ENCODE assay signal across 8 mouse cellular contexts in genomic region chr4:133250609-133251008, GRCm38 (mm10). TPM values are rescaled to one million over a fixed set of nuclear protein-coding genes. Genes with fewer than 3 reads are reported as not detected.
DNase-seq lines count a peak whose midpoint lies in the region; ATAC-seq lines count a peak whose summit lies in the region.

No protein-coding gene starts in this region.

- peak; percentile 57 for DNase-seq in 3134 (ENCODE audit: extremely low read depth, insufficient read length, low spot score)
- DNase-seq in adrenal gland, postnatal 4 days (ENCODE audit: low spot score in 2 of 2): peak; percentile 67 to 75
- peak; percentile 69 for DNase-seq in embryonic facial prominence, embryonic 14.5 days (ENCODE audit: low spot score)
- DNase-seq in heart, embryonic 10.5 days (ENCODE audit: low spot score): peak; percentile 89
- DNase-seq in kidney, adult 9 months: peak; percentile 81
- DNase-seq in spleen, adult 18-20 months: peak; percentile 67 to 83

- WGBS in embryonic facial prominence, embryonic 14.5 days: under 1% methylated on average over 22 of the region's 22 CpGs
- WGBS in heart, embryonic 10.5 days: 4% methylated on average over 22 of the region's 22 CpGs
- WGBS in limb, embryonic 13.5 days: 2% methylated on average over 22 of the region's 22 CpGs
- WGBS in midbrain, embryonic 15.5 days: 2% methylated on average over 22 of the region's 22 CpGs

- H3K4me2 ChIP-seq in embryonic facial prominence, embryonic 14.5 days (ENCODE audit: low read depth, low read length): peak overlapping the region; percentile 74
- peak overlapping the region; percentile 78 for H3K4me2 ChIP-seq in limb, embryonic 13.5 days (replicated peaks)
- peak overlapping the region; percentile 51 for H3K4me2 ChIP-seq in midbrain, embryonic 15.5 days

- peak overlapping the region; percentile 41 for H3K4me3 ChIP-seq in embryonic facial prominence, embryonic 14.5 days (ENCODE audit: low read depth, low read length)
- H3K4me3 ChIP-seq in heart, embryonic 10.5 days: peak overlapping the region; percentile 56
- peak overlapping the region; percentile 49 for H3K4me3 ChIP-seq in limb, embryonic 13.5 days
- H3K4me3 ChIP-seq in midbrain, embryonic 15.5 days: peak overlapping the region; percentile 29

- H3K9me3 ChIP-seq in embryonic facial prominence, embryonic 14.5 days (ENCODE audit: control insufficient read depth, low read length): no peaks in the 10 kb centered on the region
- no peaks in the 10 kb centered on the region for H3K9me3 ChIP-seq in heart, embryonic 10.5 days
- H3K9me3 ChIP-seq in limb, embryonic 13.5 days: no peaks in the 10 kb centered on the region
- H3K9me3 ChIP-seq in midbrain, embryonic 15.5 days: no peaks in the 10 kb centered on the region

- ATAC-seq in embryonic facial prominence, embryonic 14.5 days (ENCODE audit: low read depth): peak; percentile 65; the same call in 1 of the 2 replicates
- ATAC-seq in limb, embryonic 13.5 days (ENCODE audit: low FRiP score, low read depth): no peak
- ATAC-seq in midbrain, embryonic 15.5 days (replicated peaks): no peak

- H3K4me1 ChIP-seq in embryonic facial prominence, embryonic 14.5 days (ENCODE audit: control insufficient read depth, insufficient read depth, low read length): peaks cover 10% of the 10 kb centered on the region; the same call in 1 of the 2 replicates
- peaks cover 24% of the 10 kb centered on the region for H3K4me1 ChIP-seq in heart, embryonic 10.5 days
- H3K4me1 ChIP-seq in limb, embryonic 13.5 days: peaks cover 24% of the 10 kb centered on the region
- peaks cover 11% of the 10 kb centered on the region for H3K4me1 ChIP-seq in midbrain, embryonic 15.5 days

- H3K9ac ChIP-seq in embryonic facial prominence, embryonic 14.5 days (ENCODE audit: low read depth, low read length): peak overlapping the region; percentile 60
- peak overlapping the region; percentile 59 for H3K9ac ChIP-seq in limb, embryonic 13.5 days
- no peak overlapping the region for H3K9ac ChIP-seq in midbrain, embryonic 15.5 days

- H3K27ac ChIP-seq in embryonic facial prominence, embryonic 14.5 days (replicated peaks; ENCODE audit: low read depth, low read length): no peak overlapping the region
- H3K27ac ChIP-seq in heart, embryonic 10.5 days: peak overlapping the region; percentile 37; the same call in 1 of the 2 replicates
- H3K27ac ChIP-seq in limb, embryonic 13.5 days: no peak overlapping the region
- H3K27ac ChIP-seq in midbrain, embryonic 15.5 days: no peak overlapping the region

- H3K36me3 ChIP-seq in embryonic facial prominence, embryonic 14.5 days (ENCODE audit: control insufficient read depth, insufficient read depth, low read length): no peaks in the 10 kb centered on the region
- no peaks in the 10 kb centered on the region for H3K36me3 ChIP-seq in heart, embryonic 10.5 days
- no peaks in the 10 kb centered on the region for H3K36me3 ChIP-seq in limb, embryonic 13.5 days
- H3K36me3 ChIP-seq in midbrain, embryonic 15.5 days (replicated peaks): no peaks in the 10 kb centered on the region

- H3K27me3 ChIP-seq in embryonic facial prominence, embryonic 14.5 days (replicated peaks; ENCODE audit: control insufficient read depth, insufficient read depth, low read length): peaks cover 47% of the 10 kb centered on the region
- peaks cover 100% of the 10 kb centered on the region for H3K27me3 ChIP-seq in heart, embryonic 10.5 days (ENCODE audit: insufficient read depth, poor library complexity, severe bottlenecking)
- H3K27me3 ChIP-seq in limb, embryonic 13.5 days: peaks cover 97% of the 10 kb centered on the region
- peaks cover 72% of the 10 kb centered on the region for H3K27me3 ChIP-seq in midbrain, embryonic 15.5 days (replicated peaks)

RNA-seq across cellular contexts. Expression of gene Map3k6, which starts 10.0 kb away (rescaled TPM):
- 10 to 100 TPM; 24.8 to 25.2 TPM for total RNA-seq in adrenal gland, postnatal 4 days (2021)
- polyA plus RNA-seq in embryonic facial prominence, embryonic 14.5 days (2014; fragmentation: Nextera tagmentation; extraction: Ambion mirVana): 6.0 and 7.9 TPM in 2 replicates
- 2.5 and 3.4 TPM in 2 replicates for polyA plus RNA-seq in heart, embryonic 10.5 days (2016; fragmentation: Nextera tagmentation; extraction: Ambion mirVana)
- 2.4 and 2.6 TPM in 2 replicates for polyA plus RNA-seq in limb, embryonic 13.5 days (2015; fragmentation: Nextera tagmentation; extraction: Ambion mirVana)
- polyA plus RNA-seq in midbrain, embryonic 15.5 days (2015; fragmentation: Nextera tagmentation; extraction: Ambion mirVana): 1.6 and 2.0 TPM in 2 replicates

RNA-seq across cellular contexts. Expression of gene Sytl1, which starts 12.3 kb away (rescaled TPM):
- total RNA-seq in adrenal gland, postnatal 4 days (2021): 1 to 10 TPM; 1.5 to 2.4 TPM
- 11.0 and 11.5 TPM in 2 replicates for polyA plus RNA-seq in embryonic facial prominence, embryonic 14.5 days (2014; fragmentation: Nextera tagmentation; extraction: Ambion mirVana)
- 0.28 and 0.60 TPM in 2 replicates for polyA plus RNA-seq in heart, embryonic 10.5 days (2016; fragmentation: Nextera tagmentation; extraction: Ambion mirVana)
- polyA plus RNA-seq in limb, embryonic 13.5 days (2015; fragmentation: Nextera tagmentation; extraction: Ambion mirVana): 5.5 and 5.6 TPM in 2 replicates
- polyA plus RNA-seq in midbrain, embryonic 15.5 days (2015; fragmentation: Nextera tagmentation; extraction: Ambion mirVana): 0.56 and 0.65 TPM in 2 replicates

RNA-seq across cellular contexts. Expression of gene Tmem222, which starts 27.0 kb away (rescaled TPM):
- total RNA-seq in adrenal gland, postnatal 4 days (2021): 10 to 100 TPM; 65.5 to 78.0 TPM
- polyA plus RNA-seq in embryonic facial prominence, embryonic 14.5 days (2014; fragmentation: Nextera tagmentation; extraction: Ambion mirVana): 68.3 and 80.7 TPM in 2 replicates
- 66.8 and 75.2 TPM in 2 replicates for polyA plus RNA-seq in heart, embryonic 10.5 days (2016; fragmentation: Nextera tagmentation; extraction: Ambion mirVana)
- polyA plus RNA-seq in limb, embryonic 13.5 days (2015; fragmentation: Nextera tagmentation; extraction: Ambion mirVana): 84.0 and 86.8 TPM in 2 replicates
- polyA plus RNA-seq in midbrain, embryonic 15.5 days (2015; fragmentation: Nextera tagmentation; extraction: Ambion mirVana): 118 and 120 TPM in 2 replicates

RNA-seq across cellular contexts. Expression of gene Gpr3, which starts 38.3 kb away (rescaled TPM):
- under 1 TPM in 1 of 2 experiments, not detected in 1; 0.31 TPM for total RNA-seq in adrenal gland, postnatal 4 days (2021)
- 0.18 and 0.19 TPM in 2 replicates for polyA plus RNA-seq in embryonic facial prominence, embryonic 14.5 days (2014; fragmentation: Nextera tagmentation; extraction: Ambion mirVana)
- polyA plus RNA-seq in heart, embryonic 10.5 days (2016; fragmentation: Nextera tagmentation; extraction: Ambion mirVana): 0.09 and 0.18 TPM in 2 replicates
- polyA plus RNA-seq in limb, embryonic 13.5 days (2015; fragmentation: Nextera tagmentation; extraction: Ambion mirVana): 0.32 and 0.38 TPM in 2 replicates
- polyA plus RNA-seq in midbrain, embryonic 15.5 days (2015; fragmentation: Nextera tagmentation; extraction: Ambion mirVana): 1.3 and 2.0 TPM in 2 replicates

RNA-seq across cellular contexts. Expression of gene Cd164l2, which starts 38.7 kb away (rescaled TPM):
- 1 to 10 TPM; 2.3 to 5.2 TPM for total RNA-seq in adrenal gland, postnatal 4 days (2021)
- polyA plus RNA-seq in embryonic facial prominence, embryonic 14.5 days (2014; fragmentation: Nextera tagmentation; extraction: Ambion mirVana): 2.5 and 3.8 TPM in 2 replicates
- 0.39 and 1.3 TPM in 2 replicates for polyA plus RNA-seq in heart, embryonic 10.5 days (2016; fragmentation: Nextera tagmentation; extraction: Ambion mirVana)
- polyA plus RNA-seq in limb, embryonic 13.5 days (2015; fragmentation: Nextera tagmentation; extraction: Ambion mirVana): 2.8 and 5.9 TPM in 2 replicates
- polyA plus RNA-seq in midbrain, embryonic 15.5 days (2015; fragmentation: Nextera tagmentation; extraction: Ambion mirVana): 3.0 and 5.0 TPM in 2 replicates
